Mouse (Mus musculus) brown adipose tissue, adult 24 weeks (tissue): Measurements from ENCODE around the gene Pold3. TPM values are rescaled to one million over a fixed set of nuclear protein-coding genes. Genes with fewer than 3 reads are reported as not detected.

ENCODE experiments used
- polyA plus RNA-seq: library from polyadenylated mRNA; stranded (reverse); fragments of >200 nt; gene quantifications from 2 replicates; pipeline ENCODE4 v1.2.4, GENCODE M21; 2012; ENCODE audit not compliant: missing spikeins, insufficient read depth, insufficient read length

The Pold3 gene
- polyA plus RNA-seq, 1 experiment, result 8.1 TPM

Other genes starting within 250 kb of the Pold3 start
- 1.8 and 3.3 TPM in 2 replicates for gene Rnf169, start 141.1 kb downstream of the Pold3 start, polyA plus RNA-seq
- gene Chrdl2, start 115.4 kb downstream of the Pold3 start, polyA plus RNA-seq, result not detected in 2 replicates
- gene Lipt2, start 37.7 kb upstream of the Pold3 start, polyA plus RNA-seq, result 5.9 and 12.3 TPM in 2 replicates
- gene Kcne3, start 54.9 kb upstream of the Pold3 start, polyA plus RNA-seq, result not detected in 2 replicates
- gene Pgm2l1, start 105.8 kb upstream of the Pold3 start, polyA plus RNA-seq, result 2.0 and 2.1 TPM in 2 replicates
- not detected in 2 replicates for gene P4ha3, start 164.0 kb upstream of the Pold3 start, polyA plus RNA-seq